Mouse (Mus musculus) CH12.LX (cell line): ENCODE data around the gene Bcat1.

ENCODE experiments used
- CTCF ChIP-seq, 2 experiments: IDR thresholded peaks in 1 of 2; conservative IDR thresholded peaks in 1 of 2; 2 replicates each; pipeline ENCODE4 v1.5.1; 2011 to 2012; ENCODE audit warnings: low read depth in 2 of 2, low read length in 2 of 2, improper control_type of control experiment in 1 of 2, inconsistent platforms in 1 of 2, mild to moderate bottlenecking in 1 of 2, moderate library complexity in 1 of 2
- EP300 ChIP-seq: IDR thresholded peaks from 2 replicates; pipeline ENCODE4 v1.6.1; 2011; ENCODE audit warnings: low read length, improper control_type of control experiment
- HCFC1 ChIP-seq: IDR thresholded peaks from 2 replicates; pipeline ENCODE4 v1.6.1; 2012; ENCODE audit warnings: low read depth, mild to moderate bottlenecking, inconsistent platforms, low read length, improper control_type of control experiment
- JUND ChIP-seq: conservative IDR thresholded peaks from 2 replicates; pipeline ENCODE4 v1.6.1; 2011; ENCODE audit warnings: low read depth, low read length, improper control_type of control experiment
- MAX ChIP-seq: IDR thresholded peaks from 2 replicates; pipeline ENCODE4 v1.6.1; 2011; ENCODE audit warnings: low read length, improper control_type of control experiment
- POLR2A ChIP-seq: IDR thresholded peaks from 2 replicates; pipeline ENCODE4 v1.6.1; 2011; ENCODE audit warnings: low read depth, mild to moderate bottlenecking, improper control_type of control experiment, low read length
- POLR2AphosphoS2 ChIP-seq: IDR thresholded peaks from 2 replicates; pipeline ENCODE4 v1.6.1; 2011; ENCODE audit warnings: low read depth, low read length, improper control_type of control experiment
- SIN3A ChIP-seq: IDR thresholded peaks from 2 replicates; pipeline ENCODE4 v1.6.1; 2012; ENCODE audit warnings: low read length, improper control_type of control experiment, inconsistent platforms
- USF2 ChIP-seq: conservative IDR thresholded peaks from 2 replicates; pipeline ENCODE4 v1.6.1; 2011; ENCODE audit warnings: low read depth, low read length, improper control_type of control experiment
- ZKSCAN1 ChIP-seq: IDR thresholded peaks from 2 replicates; pipeline ENCODE4 v1.6.1; 2012; ENCODE audit warnings: low read depth, inconsistent platforms, low read length, improper control_type of control experiment, borderline replicate concordance
- ZNF384 ChIP-seq: IDR thresholded peaks from 2 replicates; pipeline ENCODE4 v1.6.1; 2012; ENCODE audit warnings: low read depth, low read length, improper control_type of control experiment, inconsistent platforms

DNA sequence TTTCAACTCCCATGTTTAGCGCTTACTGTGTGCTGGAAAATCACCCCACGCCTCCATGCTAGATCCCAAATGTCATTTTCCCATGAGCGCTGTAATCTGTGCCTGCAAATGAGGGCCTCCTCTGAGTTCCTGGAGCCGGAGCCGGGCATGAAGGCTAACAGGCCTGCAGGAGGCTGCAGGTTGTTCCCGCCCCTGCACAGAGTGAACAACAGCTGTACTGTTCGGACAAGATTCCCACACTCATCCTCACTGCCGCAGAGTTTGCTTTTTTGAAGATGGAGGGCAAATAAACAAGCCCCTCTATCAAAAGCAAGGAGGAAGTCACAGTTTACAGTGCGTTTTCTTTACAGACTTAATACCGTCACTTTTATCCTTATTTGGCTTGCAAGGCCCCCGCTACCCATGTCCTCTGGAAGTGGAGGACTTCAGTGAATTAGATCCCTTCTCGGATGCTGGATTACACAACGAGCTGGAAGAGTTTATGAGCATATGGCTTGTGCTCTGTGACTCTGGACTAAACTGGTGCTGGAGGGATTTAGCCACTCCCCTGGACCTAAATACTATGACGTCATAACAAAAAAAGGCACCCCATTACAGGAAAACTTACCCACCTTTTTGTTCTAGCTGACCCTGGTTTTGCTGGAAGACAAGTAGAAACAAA is 120.0 kb downstream of the Bcat1 start:
- TF ChIP-seq POLR2A (no peak), ZKSCAN1 (no peak), JUND (no peak), SIN3A (no peak), EP300 (no peak), MAX (no peak), ZNF384 (no peak), USF2 (no peak), CTCF (conservative IDR thresholded peaks at IDR 0.05 in 1 of 2, IDR thresholded peaks at IDR 0.05 in 1 of 2; ENCODE audit: low read depth in 2 of 2, low read length in 2 of 2) (no peak), POLR2AphosphoS2 (no peak), HCFC1 (no peak)
